Mouse (Mus musculus) layer of hippocampus, postnatal 36 days (tissue): ENCODE results near the gene Ccl27a. TPM values are rescaled to one million over a fixed set of nuclear protein-coding genes. Genes with fewer than 3 reads are reported as not detected.
"Not testable (repeated sequence)": the region's sequence is repeated elsewhere in the genome, so short reads cannot be mapped to it uniquely, and the experiment has no call there.

Experiments
- DNase-seq, 2 experiments: peaks; one replicate each; pipeline ENCODE4 v3.0.0; 2022
- total RNA-seq, 2 experiments: library from RNA; stranded (reverse); gene quantifications; 2 replicates each; pipeline ENCODE4 v1.2.3; 2021

Ccl27a gene
- 100 to 1,000 TPM; 137 to 138 TPM for total RNA-seq

- peak; percentile 78 to 81 for DNase-seq
Measured at GRCm38 (mm10) chr4:41774002-41774401, at the start of gene Ccl27a. Gene Ccl27a, minus strand, starts transcription at chr4:41774247.

- DNase-seq, result not testable (repeated sequence)
Measured at GRCm38 (mm10) chr4:41783197-41783596, 9.2 kb upstream of the Ccl27a start.

- not testable (repeated sequence) for DNase-seq
Measured at GRCm38 (mm10) chr4:41782711-41783110, 8.7 kb upstream of the Ccl27a start.

- not testable (repeated sequence) for DNase-seq
Measured at GRCm38 (mm10) chr4:41781748-41782485, 7.9 kb upstream of the Ccl27a start.

GRCm38 (mm10) chr4:41781271-41781670 is 7.2 kb upstream of the Ccl27a start:
- DNase-seq, result not testable (repeated sequence)

- not testable (repeated sequence) for DNase-seq
Measured at GRCm38 (mm10) chr4:41775840-41776239, 1.8 kb upstream of the Ccl27a start.

GRCm38 (mm10) chr4:41774506-41774905 is 459 bp upstream of the Ccl27a start:
- DNase-seq, result not testable (repeated sequence)

GRCm38 (mm10) chr4:41773502-41773901 is 545 bp downstream of the Ccl27a start:
- peak in 1 of 2 experiments; percentile 46 for DNase-seq

GRCm38 (mm10) chr4:41772946-41773345 is 1.1 kb downstream of the Ccl27a start:
- not testable (repeated sequence) for DNase-seq

- DNase-seq, result not testable (repeated sequence)
Measured at GRCm38 (mm10) chr4:41767301-41767700, 6.7 kb downstream of the Ccl27a start.

- not testable (repeated sequence) for DNase-seq
Measured at GRCm38 (mm10) chr4:41763176-41763575, 10.9 kb downstream of the Ccl27a start.

GRCm38 (mm10) chr4:41762688-41763114 is 11.3 kb downstream of the Ccl27a start:
- DNase-seq, result peak; percentile 34 to 56

- no peak for DNase-seq
Measured at GRCm38 (mm10) chr4:41762099-41762687, 11.9 kb downstream of the Ccl27a start.

- no peak for DNase-seq
Measured at GRCm38 (mm10) chr4:41761680-41762079, 12.4 kb downstream of the Ccl27a start.

- DNase-seq, result no peak
Measured at GRCm38 (mm10) chr4:41760911-41761310, 13.1 kb downstream of the Ccl27a start.

GRCm38 (mm10) chr4:41760288-41760721 is 13.7 kb downstream of the Ccl27a start:
- peak; percentile 66 to 70 for DNase-seq

GRCm38 (mm10) chr4:41759656-41760287 is 14.3 kb downstream of the Ccl27a start:
- DNase-seq, result no peak

- no peak for DNase-seq
Measured at GRCm38 (mm10) chr4:41759206-41759605, 14.8 kb downstream of the Ccl27a start.

- DNase-seq, result no peak
Measured at GRCm38 (mm10) chr4:41758701-41759100, 15.3 kb downstream of the Ccl27a start.

- no peak for DNase-seq
Measured at GRCm38 (mm10) chr4:41758021-41758420, 16.0 kb downstream of the Ccl27a start.

GRCm38 (mm10) chr4:41757321-41757720 is 16.7 kb downstream of the Ccl27a start:
- no peak for DNase-seq

GRCm38 (mm10) chr4:41756440-41756839 is 17.6 kb downstream of the Ccl27a start:
- DNase-seq, result no peak
